Mouse (Mus musculus): ENCODE measurements around the gene Pabpc1l. TPM values are rescaled to one million over a fixed set of nuclear protein-coding genes. Genes with fewer than 3 reads are reported as not detected.

Pabpc1l gene
- polyA plus RNA-seq, 1 experiment from 2014 or later = 2.0 TPM

- Histone ChIP-seq H3K4me2 (ENCODE audit: low read depth, low read length) (no peak overlapping the region), H3K27me3 (ENCODE audit: control insufficient read depth, insufficient read depth, low read length) (no peaks in the 10 kb centered on the region), H3K9ac (replicated peaks; ENCODE audit: low read depth, low read length) (no peak overlapping the region), H3K27ac (ENCODE audit: low read depth, low read length) (no peak overlapping the region), H3K4me3 (ENCODE audit: low read depth, low read length) (no peak overlapping the region), H3K36me3 (ENCODE audit: control insufficient read depth, insufficient read depth, low read length) (peaks cover 29% of the 10 kb centered on the region), H3K4me1 (ENCODE audit: control insufficient read depth, insufficient read depth, low read length) (no peaks in the 10 kb centered on the region), H3K9me3 (ENCODE audit: control insufficient read depth, low read length) (no peaks in the 10 kb centered on the region)
- WGBS = 91% methylated on average over 6 of the region's 6 CpGs
- no peak for ATAC-seq (ENCODE audit: low read depth)
Observed at GRCm38 (mm10) chr2:164087416-164088017, 62.3 kb downstream of the Pabpc1l start.

- Histone ChIP-seq H3K27ac (ENCODE audit: low read depth, low read length) (no peak overlapping the region), H3K36me3 (ENCODE audit: control insufficient read depth, insufficient read depth, low read length) (peaks cover 24% of the 10 kb centered on the region), H3K4me3 (ENCODE audit: low read depth, low read length) (no peak overlapping the region), H3K4me1 (ENCODE audit: control insufficient read depth, insufficient read depth, low read length) (no peaks in the 10 kb centered on the region), H3K9ac (replicated peaks; ENCODE audit: low read depth, low read length) (no peak overlapping the region), H3K9me3 (ENCODE audit: control insufficient read depth, low read length) (no peaks in the 10 kb centered on the region), H3K27me3 (ENCODE audit: control insufficient read depth, insufficient read depth, low read length) (no peaks in the 10 kb centered on the region), H3K4me2 (ENCODE audit: low read depth, low read length) (no peak overlapping the region)
- ATAC-seq (ENCODE audit: low read depth) = no peak
- 94% methylated on average over 4 of the region's 4 CpGs for WGBS
Observed at GRCm38 (mm10) chr2:164089508-164089907, 64.3 kb downstream of the Pabpc1l start.

GRCm38 (mm10) chr2:164094152-164094551 is 68.9 kb downstream of the Pabpc1l start:
- H3K27me3 ChIP-seq (ENCODE audit: control insufficient read depth, insufficient read depth, low read length) = no peaks in the 10 kb centered on the region
- no peak for ATAC-seq (ENCODE audit: low read depth)
- no peaks in the 10 kb centered on the region for H3K4me1 ChIP-seq (ENCODE audit: control insufficient read depth, insufficient read depth, low read length)
- no peak overlapping the region for H3K9ac ChIP-seq (replicated peaks; ENCODE audit: low read depth, low read length)
- no peak overlapping the region for H3K4me3 ChIP-seq (ENCODE audit: low read depth, low read length)
- 87% methylated on average over 7 of the region's 7 CpGs for WGBS
- H3K36me3 ChIP-seq (ENCODE audit: control insufficient read depth, insufficient read depth, low read length) = peaks cover 11% of the 10 kb centered on the region
- H3K9me3 ChIP-seq (ENCODE audit: control insufficient read depth, low read length) = no peaks in the 10 kb centered on the region
- no peak overlapping the region for H3K4me2 ChIP-seq (ENCODE audit: low read depth, low read length)
- H3K27ac ChIP-seq (ENCODE audit: low read depth, low read length) = no peak overlapping the region

- Histone ChIP-seq H3K9me3 (ENCODE audit: control insufficient read depth, low read length) (no peaks in the 10 kb centered on the region), H3K27me3 (ENCODE audit: control insufficient read depth, insufficient read depth, low read length) (no peaks in the 10 kb centered on the region), H3K9ac (replicated peaks; ENCODE audit: low read depth, low read length) (no peak overlapping the region), H3K36me3 (ENCODE audit: control insufficient read depth, insufficient read depth, low read length) (peaks cover 16% of the 10 kb centered on the region), H3K4me1 (ENCODE audit: control insufficient read depth, insufficient read depth, low read length) (no peaks in the 10 kb centered on the region), H3K4me3 (ENCODE audit: low read depth, low read length) (no peak overlapping the region), H3K4me2 (ENCODE audit: low read depth, low read length) (no peak overlapping the region), H3K27ac (ENCODE audit: low read depth, low read length) (no peak overlapping the region)
- ATAC-seq (ENCODE audit: low read depth) = no peak
- WGBS = 93% methylated on average over 11 of the region's 11 CpGs
Observed at GRCm38 (mm10) chr2:164098603-164099250, 73.5 kb downstream of the Pabpc1l start.

Other genes with a start within 250 kb of the Pabpc1l start
- 0.19 and 0.40 TPM in 2 replicates for gene Ccn5, start 204.6 kb upstream of the Pabpc1l start, polyA plus RNA-seq (2014; fragmentation: Nextera tagmentation; extraction: Ambion mirVana)
- gene Kcnk15, start 171.8 kb upstream of the Pabpc1l start, polyA plus RNA-seq (2014; fragmentation: Nextera tagmentation; extraction: Ambion mirVana) = 0.11 and 0.32 TPM in 2 replicates
- 6.1 and 8.3 TPM in 2 replicates for gene Rims4, start 106.8 kb upstream of the Pabpc1l start, polyA plus RNA-seq (2014; fragmentation: Nextera tagmentation; extraction: Ambion mirVana)
- gene Ywhab, start 30.5 kb upstream of the Pabpc1l start, polyA plus RNA-seq (2014; fragmentation: Nextera tagmentation; extraction: Ambion mirVana) = 466 and 481 TPM in 2 replicates
- 24.7 and 26.3 TPM in 2 replicates for gene Stk4, start 44.9 kb downstream of the Pabpc1l start, polyA plus RNA-seq (2014; fragmentation: Nextera tagmentation; extraction: Ambion mirVana)
- 49.4 and 49.7 TPM in 2 replicates for gene Tomm34, start 45.7 kb downstream of the Pabpc1l start, polyA plus RNA-seq (2014; fragmentation: Nextera tagmentation; extraction: Ambion mirVana)
- 1.1 and 1.7 TPM in 2 replicates for gene Kcns1, start 145.7 kb downstream of the Pabpc1l start, polyA plus RNA-seq (2014; fragmentation: Nextera tagmentation; extraction: Ambion mirVana)
- gene Wfdc5, start 157.3 kb downstream of the Pabpc1l start, polyA plus RNA-seq (2014; fragmentation: Nextera tagmentation; extraction: Ambion mirVana) = not detected in 2 replicates
- gene Wfdc12, start 165.2 kb downstream of the Pabpc1l start, polyA plus RNA-seq (2014; fragmentation: Nextera tagmentation; extraction: Ambion mirVana) = not detected in 2 replicates
- gene Wfdc15a, start 174.7 kb downstream of the Pabpc1l start, polyA plus RNA-seq (2014; fragmentation: Nextera tagmentation; extraction: Ambion mirVana) = not detected in 2 replicates
- gene Wfdc15b, start 196.2 kb downstream of the Pabpc1l start, polyA plus RNA-seq (2014; fragmentation: Nextera tagmentation; extraction: Ambion mirVana) = not detected in 2 replicates
- gene Svs2, start 213.0 kb downstream of the Pabpc1l start, polyA plus RNA-seq (2014; fragmentation: Nextera tagmentation; extraction: Ambion mirVana) = not detected in 2 replicates
- not detected in 2 replicates for gene Svs3b, start 231.2 kb downstream of the Pabpc1l start, polyA plus RNA-seq (2014; fragmentation: Nextera tagmentation; extraction: Ambion mirVana)

Measured in neural tube, embryonic 14.5 days (tissue).